Mouse (Mus musculus) bone marrow macrophage, adult 2 months (primary cell): ENCODE measurements at regions not wholly inside any gene's neighbourhood (a gene's known extent, or its start where the extent isn't known, plus 50 kb on each side); places are given as distances from the start of the nearest gene placed in this dataset.

ENCODE experiments used
- CTCF ChIP-seq: IDR thresholded peaks from 2 replicates; pipeline ENCODE4 v1.5.1; 2012; ENCODE audit warnings: low read depth, mild to moderate bottlenecking, low read length, moderate library complexity
- POLR2A ChIP-seq: IDR thresholded peaks from 2 replicates; pipeline ENCODE4 v1.6.1; 2012; ENCODE audit warnings: mild to moderate bottlenecking, low read depth, low read length, borderline replicate concordance

GRCm38 (mm10) chr1:64187796-64188513 is 65.9 kb upstream of the Klf7 start:
- TF ChIP-seq CTCF (no peak), POLR2A (no peak)
